Mouse (Mus musculus): ENCODE measurements at regions not wholly inside any gene's neighbourhood (a gene's known extent, or its start where the extent isn't known, plus 50 kb on each side); places are given as distances from the start of the nearest gene placed in this dataset.

DNA sequence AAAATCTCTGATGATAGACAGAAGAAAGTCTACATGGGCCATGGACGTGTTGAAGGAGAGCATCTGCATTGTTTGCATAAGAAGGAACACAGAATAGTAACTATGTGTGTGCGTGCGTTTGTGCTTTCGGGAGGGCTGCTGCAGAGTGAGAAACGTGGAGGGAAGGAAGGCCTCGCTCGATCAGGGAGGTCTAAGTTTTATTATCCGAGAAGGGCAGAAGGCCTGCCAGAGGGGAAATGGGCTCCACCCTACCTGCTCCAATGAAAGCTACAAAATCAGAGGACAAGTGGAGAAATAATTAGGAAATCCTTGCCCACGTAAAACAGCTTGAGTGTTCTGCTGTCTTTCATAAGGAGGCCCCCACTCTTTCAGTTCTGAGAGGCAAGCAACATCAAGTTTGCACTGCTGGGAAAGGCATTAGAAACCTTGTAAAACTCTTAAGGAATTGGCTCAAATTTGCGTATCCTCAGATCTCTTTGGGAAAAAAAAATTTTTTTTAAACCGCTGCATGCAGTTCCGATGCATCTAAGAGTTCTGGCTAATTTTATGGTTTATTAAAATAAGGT, 261.7 kb upstream of the Prickle1 start:
- 59% methylated on average over 12 of the region's 12 CpGs for WGBS
- ATAC-seq (replicated peaks; ENCODE audit: low FRiP score, low read depth) = no peak
- no peak overlapping the region for H3K4me3 ChIP-seq (replicated peaks; ENCODE audit: low read depth, low read length)
- H3K27me3 ChIP-seq (ENCODE audit: insufficient read depth, low read length) = no peaks in the 10 kb centered on the region
- H3K4me1 ChIP-seq (replicated peaks; ENCODE audit: insufficient read depth, low read length) = no peaks in the 10 kb centered on the region
- no peak for DNase-seq (ENCODE audit: low spot score)
- no peak overlapping the region for H3K27ac ChIP-seq
- no peaks in the 10 kb centered on the region for H3K36me3 ChIP-seq (ENCODE audit: insufficient read depth, low read length)
- H3K9me3 ChIP-seq (replicated peaks; ENCODE audit: low read length) = no peaks in the 10 kb centered on the region
- TF ChIP-seq CTCF (IDR thresholded peaks at IDR 0.05; ENCODE audit: low read depth) = no peak
- no peak overlapping the region for H3K9ac ChIP-seq (ENCODE audit: low read depth, low read length)
- no peak overlapping the region for H3K4me2 ChIP-seq (ENCODE audit: low read length)

DNA sequence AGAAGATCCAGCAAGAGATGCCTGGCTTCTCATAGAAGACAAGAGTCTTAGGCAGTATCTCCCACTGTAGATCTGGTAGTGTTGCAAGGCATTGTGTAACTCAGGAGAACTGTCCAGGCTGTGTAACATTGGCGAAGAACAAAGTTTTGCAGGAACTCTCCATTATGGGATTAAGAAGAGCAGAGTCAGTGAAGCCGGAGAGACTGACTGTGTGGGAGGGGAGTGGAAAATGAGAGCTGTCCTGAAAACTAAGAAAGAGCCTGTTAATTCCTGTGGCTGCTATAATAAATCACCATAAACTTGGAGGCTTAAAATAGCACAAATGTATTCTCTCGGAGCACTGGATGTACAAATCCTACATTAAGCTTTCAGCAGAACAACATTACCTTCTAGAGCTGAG, 257.5 kb upstream of the Prickle1 start:
- H3K27me3 ChIP-seq (ENCODE audit: insufficient read depth, low read length) = no peaks in the 10 kb centered on the region
- H3K4me1 ChIP-seq (replicated peaks; ENCODE audit: insufficient read depth, low read length) = no peaks in the 10 kb centered on the region
- no peak overlapping the region for H3K4me2 ChIP-seq (ENCODE audit: low read length)
- no peak overlapping the region for H3K27ac ChIP-seq
- 17% methylated on average over 3 of the region's 3 CpGs for WGBS
- DNase-seq (ENCODE audit: low spot score) = peak; percentile 85
- H3K36me3 ChIP-seq (ENCODE audit: insufficient read depth, low read length) = no peaks in the 10 kb centered on the region
- no peak for TF ChIP-seq CTCF (IDR thresholded peaks at IDR 0.05; ENCODE audit: low read depth)
- no peak overlapping the region for H3K9ac ChIP-seq (ENCODE audit: low read depth, low read length)
- no peaks in the 10 kb centered on the region for H3K9me3 ChIP-seq (replicated peaks; ENCODE audit: low read length)
- ATAC-seq (replicated peaks; ENCODE audit: low FRiP score, low read depth) = no peak
- no peak overlapping the region for H3K4me3 ChIP-seq (replicated peaks; ENCODE audit: low read depth, low read length)

DNA sequence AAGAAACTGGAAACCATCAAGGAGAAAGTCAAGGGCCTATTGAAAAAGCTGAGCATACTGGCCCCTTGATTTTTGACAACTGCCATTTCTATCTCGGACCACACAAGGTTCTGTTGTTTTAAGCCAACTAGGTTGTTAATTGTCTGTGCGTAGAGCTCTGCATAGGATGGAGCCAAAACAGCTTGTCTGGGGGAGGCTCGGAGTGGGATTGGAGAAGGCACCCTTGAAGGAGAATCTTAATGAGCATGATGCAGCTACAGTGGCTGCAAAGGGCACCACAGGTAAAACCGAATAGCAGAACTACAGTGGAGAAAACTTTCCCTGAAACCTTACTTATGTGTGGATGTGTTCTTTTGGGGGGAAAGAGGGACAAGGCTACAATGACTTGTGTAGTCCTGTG, 256.4 kb upstream of the Prickle1 start:
- no peaks in the 10 kb centered on the region for H3K36me3 ChIP-seq (ENCODE audit: insufficient read depth, low read length)
- DNase-seq (ENCODE audit: low spot score) (no peak), ATAC-seq (replicated peaks; ENCODE audit: low FRiP score, low read depth) (no peak)
- no peaks in the 10 kb centered on the region for H3K9me3 ChIP-seq (replicated peaks; ENCODE audit: low read length)
- H3K4me3 ChIP-seq (replicated peaks; ENCODE audit: low read depth, low read length) = no peak overlapping the region
- no peak for TF ChIP-seq CTCF (IDR thresholded peaks at IDR 0.05; ENCODE audit: low read depth)
- no peak overlapping the region for H3K4me2 ChIP-seq (ENCODE audit: low read length)
- no peaks in the 10 kb centered on the region for H3K27me3 ChIP-seq (ENCODE audit: insufficient read depth, low read length)
- H3K9ac ChIP-seq (ENCODE audit: low read depth, low read length) = no peak overlapping the region
- WGBS = 87% methylated on average over 4 of the region's 4 CpGs
- H3K27ac ChIP-seq = no peak overlapping the region
- H3K4me1 ChIP-seq (replicated peaks; ENCODE audit: insufficient read depth, low read length) = no peaks in the 10 kb centered on the region

GRCm38 (mm10) chr15:93850388-93850787, 254.7 kb upstream of the Prickle1 start:
- ATAC-seq (replicated peaks; ENCODE audit: low FRiP score, low read depth) (no peak), DNase-seq (ENCODE audit: low spot score) (no peak)
- H3K36me3 ChIP-seq (ENCODE audit: insufficient read depth, low read length) = no peaks in the 10 kb centered on the region
- no peak overlapping the region for H3K4me2 ChIP-seq (ENCODE audit: low read length)
- no peaks in the 10 kb centered on the region for H3K27me3 ChIP-seq (ENCODE audit: insufficient read depth, low read length)
- TF ChIP-seq CTCF (IDR thresholded peaks at IDR 0.05; ENCODE audit: low read depth) = no peak
- no peak overlapping the region for H3K4me3 ChIP-seq (replicated peaks; ENCODE audit: low read depth, low read length)
- H3K4me1 ChIP-seq (replicated peaks; ENCODE audit: insufficient read depth, low read length) = 0 out of 2 replicates have a peak, but pooled peaks cover 3% of the 10 kb centered on the region
- no peaks in the 10 kb centered on the region for H3K9me3 ChIP-seq (replicated peaks; ENCODE audit: low read length)
- H3K9ac ChIP-seq (ENCODE audit: low read depth, low read length) = no peak overlapping the region
- no peak overlapping the region for H3K27ac ChIP-seq
- WGBS = 65% methylated on average over 6 of the region's 6 CpGs

- Histone ChIP-seq H3K4me2 (ENCODE audit: low read length) (no peak overlapping the region), H3K4me3 (replicated peaks; ENCODE audit: low read depth, low read length) (no peak overlapping the region), H3K4me1 (replicated peaks; ENCODE audit: insufficient read depth, low read length) (0 out of 2 replicates have a peak, but pooled peaks cover 3% of the 10 kb centered on the region), H3K9ac (ENCODE audit: low read depth, low read length) (no peak overlapping the region), H3K27me3 (ENCODE audit: insufficient read depth, low read length) (no peaks in the 10 kb centered on the region), H3K27ac (no peak overlapping the region), H3K36me3 (ENCODE audit: insufficient read depth, low read length) (no peaks in the 10 kb centered on the region), H3K9me3 (replicated peaks; ENCODE audit: low read length) (no peaks in the 10 kb centered on the region)
- DNase-seq (ENCODE audit: low spot score) (no peak), ATAC-seq (replicated peaks; ENCODE audit: low FRiP score, low read depth) (no peak)
- WGBS = 79% methylated on average over 4 of the region's 4 CpGs
- TF ChIP-seq CTCF (IDR thresholded peaks at IDR 0.05; ENCODE audit: low read depth) = no peak
Measured at GRCm38 (mm10) chr15:93848830-93849229, 253.1 kb upstream of the Prickle1 start.

GRCm38 (mm10) chr15:93846797-93847196, 251.1 kb upstream of the Prickle1 start:
- H3K36me3 ChIP-seq (ENCODE audit: insufficient read depth, low read length) = no peaks in the 10 kb centered on the region
- DNase-seq (ENCODE audit: low spot score) (no peak), ATAC-seq (replicated peaks; ENCODE audit: low FRiP score, low read depth) (no peak)
- no peak overlapping the region for H3K4me2 ChIP-seq (ENCODE audit: low read length)
- no peaks in the 10 kb centered on the region for H3K27me3 ChIP-seq (ENCODE audit: insufficient read depth, low read length)
- TF ChIP-seq CTCF (IDR thresholded peaks at IDR 0.05; ENCODE audit: low read depth) = no peak
- H3K9me3 ChIP-seq (replicated peaks; ENCODE audit: low read length) = no peaks in the 10 kb centered on the region
- H3K27ac ChIP-seq = no peak overlapping the region
- 81% methylated on average over 4 of the region's 4 CpGs for WGBS
- 0 out of 2 replicates have a peak, but pooled peaks cover 3% of the 10 kb centered on the region for H3K4me1 ChIP-seq (replicated peaks; ENCODE audit: insufficient read depth, low read length)
- no peak overlapping the region for H3K9ac ChIP-seq (ENCODE audit: low read depth, low read length)
- no peak overlapping the region for H3K4me3 ChIP-seq (replicated peaks; ENCODE audit: low read depth, low read length)

- Histone ChIP-seq H3K4me3 (replicated peaks; ENCODE audit: low read depth, low read length) (no peak overlapping the region), H3K27me3 (ENCODE audit: insufficient read depth, low read length) (no peaks in the 10 kb centered on the region), H3K9me3 (replicated peaks; ENCODE audit: low read length) (no peaks in the 10 kb centered on the region), H3K36me3 (ENCODE audit: insufficient read depth, low read length) (no peaks in the 10 kb centered on the region), H3K4me1 (replicated peaks; ENCODE audit: insufficient read depth, low read length) (0 out of 2 replicates have a peak, but pooled peaks cover 3% of the 10 kb centered on the region), H3K4me2 (ENCODE audit: low read length) (no peak overlapping the region), H3K9ac (ENCODE audit: low read depth, low read length) (no peak overlapping the region), H3K27ac (no peak overlapping the region)
- DNase-seq (ENCODE audit: low spot score) (no peak), ATAC-seq (replicated peaks; ENCODE audit: low FRiP score, low read depth) (no peak)
- 40% methylated on average over 6 of the region's 6 CpGs for WGBS
- no peak for TF ChIP-seq CTCF (IDR thresholded peaks at IDR 0.05; ENCODE audit: low read depth)
Measured at GRCm38 (mm10) chr15:93845801-93846200, 250.1 kb upstream of the Prickle1 start.

All from kidney, postnatal 0 days (tissue).